Mouse (Mus musculus) lung, postnatal 36 days (tissue): ENCODE results near the gene P2rx1.

Experiments used
- DNase-seq: peaks from one replicate; pipeline ENCODE4 v3.0.0; 2022; ENCODE audit warnings: mixed read lengths

Gene P2rx1

GRCm38 (mm10) chr11:72998771-72999170 is at the start of gene P2rx1:
Gene P2rx1 (plus strand): TSS chr11:72999103.
- DNase-seq: no peak

GRCm38 (mm10) chr11:72951137-72952000 is 47.5 kb upstream of the P2rx1 start:
- DNase-seq: peak; percentile 82

GRCm38 (mm10) chr11:72952226-72952625 is 46.7 kb upstream of the P2rx1 start:
- DNase-seq: peak; percentile 90

- DNase-seq: no peak
Measured at GRCm38 (mm10) chr11:72952697-72953096, 46.2 kb upstream of the P2rx1 start.

GRCm38 (mm10) chr11:72953116-72953439 is 45.8 kb upstream of the P2rx1 start:
- DNase-seq: no peak

- DNase-seq: peak; percentile 93
Measured at GRCm38 (mm10) chr11:72953440-72954151, 45.3 kb upstream of the P2rx1 start.

- no peak for DNase-seq
Measured at GRCm38 (mm10) chr11:72954216-72954615, 44.7 kb upstream of the P2rx1 start.

- peak; percentile 74 for DNase-seq
Measured at GRCm38 (mm10) chr11:72955339-72955974, 43.4 kb upstream of the P2rx1 start.

- DNase-seq: no peak
Measured at GRCm38 (mm10) chr11:72957318-72957717, 41.6 kb upstream of the P2rx1 start.

GRCm38 (mm10) chr11:72959924-72960679 is 38.8 kb upstream of the P2rx1 start:
- DNase-seq: peak; percentile 32

- no peak for DNase-seq
Measured at GRCm38 (mm10) chr11:72960723-72961071, 38.2 kb upstream of the P2rx1 start.

GRCm38 (mm10) chr11:72961072-72961980 is 37.6 kb upstream of the P2rx1 start, which contains the start of gene Atp2a3:
Gene Atp2a3 (plus strand): TSS chr11:72961169.
- DNase-seq: peak; percentile 82

GRCm38 (mm10) chr11:72962378-72962777 is 36.5 kb upstream of the P2rx1 start:
- no peak for DNase-seq

- DNase-seq: no peak
Measured at GRCm38 (mm10) chr11:72963058-72963788, 35.7 kb upstream of the P2rx1 start.

- DNase-seq: no peak
Measured at GRCm38 (mm10) chr11:72963789-72964294, 35.1 kb upstream of the P2rx1 start.

GRCm38 (mm10) chr11:72974995-72975503 is 23.9 kb upstream of the P2rx1 start:
- DNase-seq: no peak

- DNase-seq: no peak
Measured at GRCm38 (mm10) chr11:72982516-72982915, 16.4 kb upstream of the P2rx1 start.

GRCm38 (mm10) chr11:72983283-72983682 is 15.6 kb upstream of the P2rx1 start:
- peak; percentile 45 for DNase-seq

GRCm38 (mm10) chr11:72986745-72987144 is 12.2 kb upstream of the P2rx1 start:
- DNase-seq: peak; percentile 59

GRCm38 (mm10) chr11:72987234-72987633 is 11.7 kb upstream of the P2rx1 start:
- DNase-seq: no peak

- no peak for DNase-seq
Measured at GRCm38 (mm10) chr11:72987807-72988206, 11.1 kb upstream of the P2rx1 start.
